Mouse (Mus musculus) intestine, embryonic 14.5 days (tissue): ENCODE measurements at regions not wholly inside any gene's neighbourhood (a gene's known extent, or its start where the extent isn't known, plus 50 kb on each side); places are given as distances from the start of the nearest gene placed in this dataset.

Source experiments
- ATAC-seq: fragments of 200-750 bp; cut with Nextera tagmentation; replicated peaks from 2 replicates; pipeline ENCODE4 v1.8.0; 2017; ENCODE audit warnings: low read depth, moderate number of reproducible peaks, moderate TSS enrichment, moderate library complexity; ENCODE audit not compliant: low FRiP score, low TSS enrichment
- DNase-seq: peaks from one replicate; pipeline ENCODE4 v3.0.0-alpha.2; 2018; ENCODE audit warnings: low spot score
- H3K27ac ChIP-seq: fragments of 300-500 bp; sonication (generic); 2 replicates; pipeline ENCODE4 v1.5.1; 2014; ENCODE audit warnings: low read depth, mild to moderate bottlenecking, control low read depth
- H3K27me3 ChIP-seq: fragments of 300-500 bp; sonication (generic); replicated peaks from 2 replicates; pipeline ENCODE4 v1.6.1; 2014; ENCODE audit warnings: low read length, control low read depth; ENCODE audit not compliant: control insufficient read depth, insufficient read depth
- H3K36me3 ChIP-seq: fragments of 300-500 bp; sonication (generic); 2 replicates; pipeline ENCODE4 v1.6.1; 2014; ENCODE audit warnings: low read length, control low read depth; ENCODE audit not compliant: control insufficient read depth, insufficient read depth
- H3K4me1 ChIP-seq: fragments of 300-500 bp; sonication (generic); replicated peaks from 2 replicates; pipeline ENCODE4 v1.6.1; 2014; ENCODE audit warnings: low read length, control low read depth, mixed read lengths; ENCODE audit not compliant: control insufficient read depth, insufficient read depth
- H3K4me2 ChIP-seq: fragments of 300-500 bp; sonication (generic); 2 replicates; pipeline ENCODE4 v1.6.1; 2014; ENCODE audit warnings: low read length
- H3K4me3 ChIP-seq: fragments of 300-500 bp; sonication (generic); 2 replicates; pipeline ENCODE4 v1.5.1; 2014; ENCODE audit warnings: low read depth, low read length, control low read depth, mixed read lengths
- H3K9ac ChIP-seq: fragments of 300-500 bp; sonication (generic); 2 replicates; pipeline ENCODE4 v1.6.1; 2014; ENCODE audit warnings: mild to moderate bottlenecking, low read length
- H3K9me3 ChIP-seq: fragments of 300-500 bp; sonication (generic); 2 replicates; pipeline ENCODE4 v1.6.1; 2016; ENCODE audit warnings: low read length, control low read depth; ENCODE audit not compliant: control insufficient read depth
- WGBS: fragments of 180-500 bp; shearing (Covaris S2); extraction: QIAGEN DNeasy Blood & Tissue Kit; methylation state at CpG from one replicate; pipeline ENCODE4 v1.1.7; 2014; 5-methylcytosine and 5-hydroxymethylcytosine counted together

DNA sequence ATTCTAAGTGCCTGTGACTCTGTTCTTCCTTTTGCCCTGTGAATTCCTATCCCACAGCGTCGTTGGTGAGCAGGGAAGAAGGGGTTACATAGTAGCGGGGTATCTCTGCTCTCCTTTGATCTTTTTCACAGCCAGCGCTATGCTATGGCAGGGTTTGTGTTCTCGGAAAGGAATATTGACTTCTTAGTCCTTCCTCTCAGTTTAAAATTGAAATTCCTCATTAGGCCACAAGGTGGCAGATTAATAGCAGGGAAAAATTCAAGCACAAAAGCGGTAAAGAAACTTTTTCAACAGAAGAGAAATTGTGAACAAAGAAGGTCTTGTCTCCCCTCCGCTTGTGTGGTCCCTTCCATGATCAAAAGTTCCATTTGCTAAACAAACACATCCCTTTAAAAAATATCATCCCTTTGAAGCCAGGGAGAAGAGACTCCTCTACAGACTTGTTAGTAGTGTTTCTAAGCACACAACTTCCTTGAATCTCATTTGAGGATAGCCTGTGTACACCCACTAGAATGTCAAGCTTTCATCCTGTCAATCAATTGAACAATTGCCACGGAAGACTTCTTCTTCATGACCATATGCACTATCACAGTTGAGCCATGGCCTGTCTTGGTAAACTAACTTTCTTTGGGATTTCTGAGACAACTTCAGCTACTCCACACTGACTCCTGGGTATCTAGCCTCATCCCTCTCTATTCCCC, 181.8 kb upstream of the Nampt start:
- Histone ChIP-seq H3K36me3 (no peaks in the 10 kb centered on the region), H3K9me3 (no peaks in the 10 kb centered on the region), H3K4me2 (no peak overlapping the region), H3K4me1 (no peaks in the 10 kb centered on the region), H3K9ac (no peak overlapping the region), H3K27me3 (no peaks in the 10 kb centered on the region), H3K27ac (no peak overlapping the region), H3K4me3 (no peak overlapping the region)
- DNase-seq (no peak), ATAC-seq (0 out of 2 replicates have a peak, but pooled peaks have one; percentile 53)
- 1% methylated on average over 8 of the region's 8 CpGs for WGBS

DNA sequence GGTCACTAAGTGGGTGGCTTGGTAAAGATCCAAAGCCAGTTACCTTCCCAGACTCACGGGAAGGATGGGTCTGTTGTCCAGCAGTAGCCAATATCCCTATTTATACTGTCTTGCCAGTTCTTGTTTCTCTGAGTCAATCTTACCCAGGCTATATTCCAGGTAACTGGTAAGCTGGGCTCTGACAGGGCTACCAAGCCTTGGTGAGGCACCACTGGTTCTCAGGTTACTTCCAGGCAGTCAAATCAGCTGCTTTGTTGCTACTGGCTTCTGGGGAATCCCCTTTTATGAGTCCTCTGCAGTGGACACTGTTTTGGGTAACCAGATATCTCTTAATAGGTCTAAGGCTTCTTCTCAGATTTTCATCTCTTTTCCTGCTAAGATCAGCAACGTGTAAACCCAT, 178.8 kb upstream of the Nampt start:
- Histone ChIP-seq H3K4me2 (no peak overlapping the region), H3K27ac (no peak overlapping the region), H3K9ac (no peak overlapping the region), H3K4me1 (no peaks in the 10 kb centered on the region), H3K9me3 (no peaks in the 10 kb centered on the region), H3K4me3 (no peak overlapping the region), H3K27me3 (no peaks in the 10 kb centered on the region), H3K36me3 (no peaks in the 10 kb centered on the region)
- no peak for DNase-seq
- whole genome bisulfite sequencing, result 81% methylated on average over 2 of the region's 2 CpGs
- ATAC-seq, result no peak

DNA sequence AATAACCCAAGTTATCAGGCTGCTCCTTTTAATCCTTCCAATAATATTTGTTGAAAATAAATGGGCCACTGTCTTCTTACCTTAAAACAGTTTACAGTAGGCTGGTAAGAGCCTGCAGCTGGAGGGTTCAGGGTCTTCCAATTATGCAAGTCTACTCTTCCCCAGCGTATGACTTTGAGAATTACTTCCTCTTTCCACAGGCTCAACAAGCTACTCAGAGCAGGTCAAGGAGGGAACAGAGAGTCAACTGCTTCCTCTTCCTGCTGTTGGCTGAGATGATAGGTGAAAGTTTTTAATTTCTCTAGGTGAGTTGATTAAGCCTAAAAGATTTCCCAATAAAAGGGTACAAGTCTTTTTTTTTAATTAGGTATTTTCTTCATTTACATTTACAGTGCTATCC, 176.9 kb upstream of the Nampt start:
- H3K36me3 ChIP-seq, result no peaks in the 10 kb centered on the region
- H3K27ac ChIP-seq, result no peak overlapping the region
- no peak overlapping the region for H3K9ac ChIP-seq
- no peak overlapping the region for H3K4me3 ChIP-seq
- H3K4me1 ChIP-seq, result no peaks in the 10 kb centered on the region
- ATAC-seq, result no peak
- WGBS, result 60% methylated on average over 1 of the region's 1 CpGs
- H3K9me3 ChIP-seq, result no peaks in the 10 kb centered on the region
- H3K27me3 ChIP-seq, result no peaks in the 10 kb centered on the region
- DNase-seq, result no peak
- H3K4me2 ChIP-seq, result no peak overlapping the region

DNA sequence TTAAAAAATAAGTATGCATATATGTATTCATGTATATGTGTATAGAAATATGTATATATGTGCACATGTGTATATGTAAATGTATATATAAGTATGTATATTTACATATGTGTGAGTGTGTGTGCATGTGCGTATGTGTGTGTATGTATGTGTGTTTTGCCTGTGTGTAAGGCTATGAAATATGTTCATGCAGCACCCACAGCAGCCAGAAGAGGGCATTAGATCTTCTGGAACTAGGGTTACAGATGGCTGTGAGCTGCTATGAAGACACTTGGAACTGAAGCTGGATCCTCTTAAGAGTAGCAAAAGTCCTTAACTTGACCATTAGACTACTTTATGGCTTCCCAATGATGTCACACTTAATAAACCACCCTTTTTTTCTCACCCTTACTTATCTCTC, 166.2 kb upstream of the Nampt start:
- DNase-seq (no peak), ATAC-seq (no peak)
- WGBS, result 94% methylated on average over 1 of the region's 1 CpGs
- H3K4me3 ChIP-seq, result no peak overlapping the region
- no peaks in the 10 kb centered on the region for H3K4me1 ChIP-seq
- H3K27ac ChIP-seq, result no peak overlapping the region
- H3K4me2 ChIP-seq, result no peak overlapping the region
- H3K9me3 ChIP-seq, result no peaks in the 10 kb centered on the region
- no peaks in the 10 kb centered on the region for H3K27me3 ChIP-seq
- no peaks in the 10 kb centered on the region for H3K36me3 ChIP-seq
- no peak overlapping the region for H3K9ac ChIP-seq

DNA sequence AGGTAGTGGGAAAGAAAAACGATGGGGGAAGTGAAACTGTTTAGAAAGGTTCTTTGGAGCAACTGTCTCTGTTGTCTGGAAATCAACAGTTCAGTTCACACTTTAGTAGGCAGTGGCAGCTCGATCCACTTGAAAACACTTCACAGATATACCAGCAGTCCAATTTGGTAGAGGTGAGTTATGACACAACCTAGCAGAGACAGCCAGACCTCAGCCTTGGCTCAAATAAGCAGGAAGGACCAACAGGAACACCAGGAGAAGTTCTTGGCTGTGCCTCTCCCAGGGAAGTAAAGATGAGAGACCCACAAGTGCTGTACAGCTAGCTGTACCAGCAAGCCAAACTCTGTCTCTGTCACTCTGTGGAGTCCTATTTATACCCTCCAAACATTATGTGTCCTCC, 163.2 kb upstream of the Nampt start:
- ATAC-seq, result no peak
- Histone ChIP-seq H3K4me2 (no peak overlapping the region), H3K4me1 (no peaks in the 10 kb centered on the region), H3K27ac (no peak overlapping the region), H3K27me3 (no peaks in the 10 kb centered on the region), H3K9ac (no peak overlapping the region), H3K4me3 (no peak overlapping the region), H3K9me3 (no peaks in the 10 kb centered on the region), H3K36me3 (no peaks in the 10 kb centered on the region)
- WGBS, result 54% methylated on average over 2 of the region's 2 CpGs
- no peak for DNase-seq

DNA sequence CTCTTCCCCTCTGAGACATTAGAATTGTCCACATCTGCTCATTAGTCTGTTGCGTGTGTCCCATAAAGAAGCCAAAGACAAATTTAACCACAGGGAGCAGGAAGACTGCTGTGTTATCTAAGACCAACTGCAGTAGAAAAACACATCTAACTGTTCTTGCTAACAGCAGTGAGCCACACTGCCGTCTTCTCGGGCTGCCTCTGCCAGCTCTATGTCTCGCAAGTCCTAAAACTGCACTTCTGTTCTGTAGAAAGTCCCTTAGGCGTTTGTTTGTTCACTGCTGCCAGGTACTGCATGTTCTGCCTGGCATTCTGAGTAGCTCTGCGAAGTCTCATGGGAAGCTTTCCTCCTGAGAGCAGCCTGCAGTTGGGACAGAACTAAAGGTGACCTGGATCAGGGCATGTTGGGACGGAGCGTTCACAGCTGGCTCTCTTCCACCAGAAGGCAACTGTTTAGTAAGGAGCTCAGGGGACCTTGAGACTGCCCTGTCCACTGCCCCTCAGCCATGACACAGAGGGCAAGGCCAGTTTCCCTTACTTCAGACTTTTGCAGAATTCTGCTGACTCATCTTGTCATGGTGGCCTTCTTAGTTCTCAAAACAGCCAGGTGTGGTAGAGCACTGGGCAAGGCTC, 157.4 kb upstream of the Nampt start:
- WGBS, result 85% methylated on average over 8 of the region's 8 CpGs
- ATAC-seq (no peak), DNase-seq (no peak)
- H3K4me1 ChIP-seq, result no peaks in the 10 kb centered on the region
- H3K36me3 ChIP-seq, result no peaks in the 10 kb centered on the region
- no peak overlapping the region for H3K27ac ChIP-seq
- no peaks in the 10 kb centered on the region for H3K27me3 ChIP-seq
- no peaks in the 10 kb centered on the region for H3K9me3 ChIP-seq
- no peak overlapping the region for H3K9ac ChIP-seq
- H3K4me3 ChIP-seq, result no peak overlapping the region
- no peak overlapping the region for H3K4me2 ChIP-seq

DNA sequence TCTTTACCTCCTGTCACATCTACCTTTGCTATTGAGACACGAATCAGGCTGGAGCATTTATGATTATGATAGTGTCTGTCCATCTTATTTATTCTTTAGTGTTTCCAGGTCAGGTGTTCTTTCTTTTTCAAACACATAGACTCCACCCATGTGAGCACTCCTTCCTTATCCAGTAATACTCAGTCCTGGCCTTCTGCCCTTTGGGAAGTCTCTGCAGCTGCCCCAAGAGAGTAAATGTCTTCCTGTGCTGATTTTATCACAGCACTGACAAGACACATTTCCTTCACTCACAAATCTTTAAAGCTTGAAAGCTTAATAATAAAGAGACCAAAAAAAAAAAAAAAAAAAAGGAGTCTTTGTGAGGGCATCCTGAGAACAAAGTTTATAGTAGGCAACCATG, 153.3 kb upstream of the Nampt start:
- WGBS, result 55% methylated on average over 1 of the region's 1 CpGs
- Histone ChIP-seq H3K36me3 (no peaks in the 10 kb centered on the region), H3K4me1 (no peaks in the 10 kb centered on the region), H3K27ac (no peak overlapping the region), H3K9ac (no peak overlapping the region), H3K27me3 (no peaks in the 10 kb centered on the region), H3K9me3 (no peaks in the 10 kb centered on the region), H3K4me2 (no peak overlapping the region), H3K4me3 (no peak overlapping the region)
- ATAC-seq (no peak), DNase-seq (no peak)

DNA sequence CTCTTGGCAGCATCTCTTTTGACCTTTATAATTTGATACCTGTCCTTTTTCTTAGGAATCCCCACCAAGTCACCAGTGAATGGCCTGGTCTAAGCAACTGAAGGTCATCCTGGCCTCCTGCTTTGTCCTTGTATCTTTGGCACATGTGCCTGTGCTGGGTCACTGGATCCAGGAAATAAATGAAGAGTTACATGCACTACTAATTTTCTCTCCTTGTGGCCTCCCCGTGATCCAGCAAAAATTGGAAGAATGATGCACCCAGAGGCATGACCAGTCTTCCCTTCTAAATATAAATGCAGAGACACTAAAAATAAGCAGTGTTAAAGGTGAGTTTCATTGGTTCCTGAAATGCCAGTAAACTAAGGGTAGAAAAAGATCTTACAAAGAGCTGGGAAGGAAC, 141.4 kb upstream of the Nampt start:
- ATAC-seq, result no peak

DNA sequence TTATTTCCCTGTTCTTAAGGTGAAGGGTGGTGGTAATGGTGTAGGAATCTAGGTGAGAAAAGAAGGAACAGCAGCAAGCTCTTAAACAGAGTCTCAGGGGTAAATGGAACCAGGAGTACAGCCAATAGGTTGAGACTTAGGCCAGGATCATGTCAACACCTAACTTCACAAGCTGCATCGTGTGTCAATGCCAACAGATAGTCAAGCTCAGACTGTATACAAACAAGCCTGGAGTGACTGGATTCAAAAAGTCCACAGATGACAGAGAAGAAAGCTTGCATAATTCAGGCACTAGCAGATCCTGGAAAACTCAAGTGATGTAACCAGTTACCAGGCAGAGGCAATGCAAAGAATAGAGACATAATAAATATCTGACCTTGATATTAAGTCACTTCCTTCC, 140.6 kb upstream of the Nampt start:
- DNase-seq, result no peak
- Histone ChIP-seq H3K4me3 (no peak overlapping the region), H3K4me1 (no peaks in the 10 kb centered on the region), H3K27ac (no peak overlapping the region), H3K9ac (no peak overlapping the region), H3K27me3 (no peaks in the 10 kb centered on the region), H3K36me3 (no peaks in the 10 kb centered on the region), H3K4me2 (no peak overlapping the region), H3K9me3 (no peaks in the 10 kb centered on the region)
- 78% methylated on average over 1 of the region's 1 CpGs for WGBS
- ATAC-seq, result no peak

More for the DNA sequence above, 141.4 kb upstream of the Nampt start:
- Histone ChIP-seq H3K4me1 (no peaks in the 10 kb centered on the region), H3K4me2 (no peak overlapping the region), H3K9ac (no peak overlapping the region), H3K4me3 (no peak overlapping the region), H3K36me3 (no peaks in the 10 kb centered on the region), H3K27me3 (no peaks in the 10 kb centered on the region), H3K9me3 (no peaks in the 10 kb centered on the region), H3K27ac (no peak overlapping the region)
- DNase-seq, result no peak
- WGBS, result 87% methylated on average over 1 of the region's 1 CpGs
